Mouse (Mus musculus): ENCODE data around the gene Cnih1. TPM values are rescaled to one million over a fixed set of nuclear protein-coding genes. Genes with fewer than 3 reads are reported as not detected.

Gene Cnih1
- polyA plus RNA-seq, 1 experiment from 2014 or later = 229 TPM

- no peak for DNase-seq (ENCODE audit: low spot score, missing footprints)
- Histone ChIP-seq H3K27me3 (ENCODE audit: control insufficient read depth, insufficient read depth, low read length) (no peaks in the 10 kb centered on the region), H3K4me3 (ENCODE audit: low read depth, low read length) (no peak overlapping the region), H3K27ac (ENCODE audit: low read depth, low read length) (no peak overlapping the region), H3K36me3 (ENCODE audit: control insufficient read depth, insufficient read depth, low read length) (no peaks in the 10 kb centered on the region), H3K4me2 (no peak overlapping the region), H3K4me1 (ENCODE audit: control insufficient read depth, insufficient read depth, low read length) (no peaks in the 10 kb centered on the region), H3K9me3 (ENCODE audit: control insufficient read depth, low read length) (no peaks in the 10 kb centered on the region), H3K9ac (ENCODE audit: low read length) (no peak overlapping the region)
- ATAC-seq (ENCODE audit: low FRiP score) = no peak
- 90% methylated on average over 5 of the region's 5 CpGs for WGBS
Measured at GRCm38 (mm10) chr14:46794157-46794556, 5.9 kb upstream of the Cnih1 start.

GRCm38 (mm10) chr14:46790723-46791122 is 2.5 kb upstream of the Cnih1 start:
- Histone ChIP-seq H3K9me3 (ENCODE audit: control insufficient read depth, low read length) (no peaks in the 10 kb centered on the region), H3K4me2 (no peak overlapping the region), H3K27ac (ENCODE audit: low read depth, low read length) (no peak overlapping the region), H3K27me3 (ENCODE audit: control insufficient read depth, insufficient read depth, low read length) (no peaks in the 10 kb centered on the region), H3K9ac (ENCODE audit: low read length) (no peak overlapping the region), H3K4me1 (ENCODE audit: control insufficient read depth, insufficient read depth, low read length) (peaks cover 7% of the 10 kb centered on the region), H3K4me3 (ENCODE audit: low read depth, low read length) (no peak overlapping the region), H3K36me3 (ENCODE audit: control insufficient read depth, insufficient read depth, low read length) (no peaks in the 10 kb centered on the region)
- DNase-seq (ENCODE audit: low spot score, missing footprints) (no peak), ATAC-seq (ENCODE audit: low FRiP score) (no peak)
- WGBS = 91% methylated on average over 6 of the region's 6 CpGs

GRCm38 (mm10) chr14:46790303-46790702 is 2.1 kb upstream of the Cnih1 start:
- no peak overlapping the region for H3K9ac ChIP-seq (ENCODE audit: low read length)
- no peaks in the 10 kb centered on the region for H3K9me3 ChIP-seq (ENCODE audit: control insufficient read depth, low read length)
- H3K36me3 ChIP-seq (ENCODE audit: control insufficient read depth, insufficient read depth, low read length) = no peaks in the 10 kb centered on the region
- WGBS = 74% methylated on average over 4 of the region's 4 CpGs
- DNase-seq (ENCODE audit: low spot score, missing footprints) (no peak), ATAC-seq (ENCODE audit: low FRiP score) (no peak)
- no peak overlapping the region for H3K27ac ChIP-seq (ENCODE audit: low read depth, low read length)
- H3K4me2 ChIP-seq = no peak overlapping the region
- H3K4me3 ChIP-seq (ENCODE audit: low read depth, low read length) = no peak overlapping the region
- H3K27me3 ChIP-seq (ENCODE audit: control insufficient read depth, insufficient read depth, low read length) = no peaks in the 10 kb centered on the region
- peaks cover 7% of the 10 kb centered on the region for H3K4me1 ChIP-seq (ENCODE audit: control insufficient read depth, insufficient read depth, low read length)

- ATAC-seq (ENCODE audit: low FRiP score) (peak; percentile 25; the same call in 1 of the 2 replicates), DNase-seq (ENCODE audit: low spot score, missing footprints) (no peak)
- Histone ChIP-seq H3K27ac (ENCODE audit: low read depth, low read length) (no peak overlapping the region), H3K27me3 (ENCODE audit: control insufficient read depth, insufficient read depth, low read length) (no peaks in the 10 kb centered on the region), H3K9me3 (ENCODE audit: control insufficient read depth, low read length) (no peaks in the 10 kb centered on the region), H3K4me2 (peak overlapping the region; percentile 61), H3K9ac (ENCODE audit: low read length) (0 out of 2 replicates have a peak overlapping the region, but pooled peaks have one; percentile 30), H3K4me3 (ENCODE audit: low read depth, low read length) (peak overlapping the region; percentile 90), H3K36me3 (ENCODE audit: control insufficient read depth, insufficient read depth, low read length) (no peaks in the 10 kb centered on the region), H3K4me1 (ENCODE audit: control insufficient read depth, insufficient read depth, low read length) (peaks cover 7% of the 10 kb centered on the region)
- WGBS = 29% methylated on average over 8 of the region's 8 CpGs
Measured at GRCm38 (mm10) chr14:46788505-46788901, 292 bp upstream of the Cnih1 start.

GRCm38 (mm10) chr14:46787454-46787786 is 791 bp downstream of the Cnih1 start:
- no peaks in the 10 kb centered on the region for H3K9me3 ChIP-seq (ENCODE audit: control insufficient read depth, low read length)
- no peaks in the 10 kb centered on the region; the same call in 1 of the 2 replicates for H3K36me3 ChIP-seq (ENCODE audit: control insufficient read depth, insufficient read depth, low read length)
- peak overlapping the region; percentile 90 for H3K4me3 ChIP-seq (ENCODE audit: low read depth, low read length)
- peaks cover 7% of the 10 kb centered on the region for H3K4me1 ChIP-seq (ENCODE audit: control insufficient read depth, insufficient read depth, low read length)
- ATAC-seq (ENCODE audit: low FRiP score) = 0 out of 2 replicates have a peak, but pooled peaks have one; percentile 9
- under 1% methylated on average over 11 of the region's 11 CpGs for WGBS
- H3K27me3 ChIP-seq (ENCODE audit: control insufficient read depth, insufficient read depth, low read length) = no peaks in the 10 kb centered on the region
- peak overlapping the region; percentile 98 for H3K9ac ChIP-seq (ENCODE audit: low read length)
- peak overlapping the region; percentile 96 for H3K27ac ChIP-seq (ENCODE audit: low read depth, low read length)
- DNase-seq (ENCODE audit: low spot score, missing footprints) = no peak
- H3K4me2 ChIP-seq = peak overlapping the region; percentile 61

- Histone ChIP-seq H3K27me3 (ENCODE audit: control insufficient read depth, insufficient read depth, low read length) (no peaks in the 10 kb centered on the region), H3K4me1 (ENCODE audit: control insufficient read depth, insufficient read depth, low read length) (peaks cover 7% of the 10 kb centered on the region), H3K4me2 (no peak overlapping the region), H3K27ac (ENCODE audit: low read depth, low read length) (no peak overlapping the region), H3K4me3 (ENCODE audit: low read depth, low read length) (no peak overlapping the region), H3K36me3 (ENCODE audit: control insufficient read depth, insufficient read depth, low read length) (no peaks in the 10 kb centered on the region; the same call in 1 of the 2 replicates), H3K9ac (ENCODE audit: low read length) (no peak overlapping the region), H3K9me3 (ENCODE audit: control insufficient read depth, low read length) (no peaks in the 10 kb centered on the region)
- DNase-seq (ENCODE audit: low spot score, missing footprints) (no peak), ATAC-seq (ENCODE audit: low FRiP score) (no peak)
- WGBS = 92% methylated on average over 5 of the region's 5 CpGs
Measured at GRCm38 (mm10) chr14:46785247-46785646, 3.0 kb downstream of the Cnih1 start.

- Histone ChIP-seq H3K27ac (ENCODE audit: low read depth, low read length) (no peak overlapping the region), H3K36me3 (ENCODE audit: control insufficient read depth, insufficient read depth, low read length) (peaks cover 17% of the 10 kb centered on the region), H3K9ac (ENCODE audit: low read length) (no peak overlapping the region), H3K4me3 (ENCODE audit: low read depth, low read length) (no peak overlapping the region), H3K27me3 (ENCODE audit: control insufficient read depth, insufficient read depth, low read length) (no peaks in the 10 kb centered on the region), H3K4me2 (no peak overlapping the region), H3K4me1 (ENCODE audit: control insufficient read depth, insufficient read depth, low read length) (peaks cover 7% of the 10 kb centered on the region), H3K9me3 (ENCODE audit: control insufficient read depth, low read length) (peaks cover 5% of the 10 kb centered on the region; the same call in 1 of the 2 replicates)
- ATAC-seq (ENCODE audit: low FRiP score) = no peak
- peak; percentile 12 for DNase-seq (ENCODE audit: low spot score, missing footprints)
- WGBS = 94% methylated on average over 10 of the region's 10 CpGs
Measured at GRCm38 (mm10) chr14:46783327-46783926, 4.8 kb downstream of the Cnih1 start.

GRCm38 (mm10) chr14:46782187-46782828 is 5.9 kb downstream of the Cnih1 start:
- H3K9ac ChIP-seq (ENCODE audit: low read length) = no peak overlapping the region
- DNase-seq (ENCODE audit: low spot score, missing footprints) = peak; percentile 44

GRCm38 (mm10) chr14:46781086-46781485 is 7.1 kb downstream of the Cnih1 start:
- WGBS = 96% methylated on average over 7 of the region's 7 CpGs
- peaks cover 5% of the 10 kb centered on the region; the same call in 1 of the 2 replicates for H3K9me3 ChIP-seq (ENCODE audit: control insufficient read depth, low read length)
- no peak overlapping the region for H3K4me2 ChIP-seq
- no peak overlapping the region for H3K27ac ChIP-seq (ENCODE audit: low read depth, low read length)
- H3K9ac ChIP-seq (ENCODE audit: low read length) = no peak overlapping the region
- H3K4me1 ChIP-seq (ENCODE audit: control insufficient read depth, insufficient read depth, low read length) = no peaks in the 10 kb centered on the region
- peaks cover 25% of the 10 kb centered on the region for H3K36me3 ChIP-seq (ENCODE audit: control insufficient read depth, insufficient read depth, low read length)
- peak; percentile 44 for DNase-seq (ENCODE audit: low spot score, missing footprints)
- H3K4me3 ChIP-seq (ENCODE audit: low read depth, low read length) = no peak overlapping the region
- ATAC-seq (ENCODE audit: low FRiP score) = no peak
- no peaks in the 10 kb centered on the region for H3K27me3 ChIP-seq (ENCODE audit: control insufficient read depth, insufficient read depth, low read length)

More at GRCm38 (mm10) chr14:46782187-46782828, 5.9 kb downstream of the Cnih1 start:
- peaks cover 5% of the 10 kb centered on the region; the same call in 1 of the 2 replicates for H3K9me3 ChIP-seq (ENCODE audit: control insufficient read depth, low read length)
- H3K27me3 ChIP-seq (ENCODE audit: control insufficient read depth, insufficient read depth, low read length) = no peaks in the 10 kb centered on the region
- H3K4me1 ChIP-seq (ENCODE audit: control insufficient read depth, insufficient read depth, low read length) = peaks cover 7% of the 10 kb centered on the region
- no peak overlapping the region for H3K4me2 ChIP-seq
- 89% methylated on average over 8 of the region's 8 CpGs for WGBS
- H3K27ac ChIP-seq (ENCODE audit: low read depth, low read length) = no peak overlapping the region
- ATAC-seq (ENCODE audit: low FRiP score) = no peak
- no peak overlapping the region for H3K4me3 ChIP-seq (ENCODE audit: low read depth, low read length)
- H3K36me3 ChIP-seq (ENCODE audit: control insufficient read depth, insufficient read depth, low read length) = peaks cover 25% of the 10 kb centered on the region

Data from midbrain, embryonic 11.5 days (tissue).